Mouse (Mus musculus): ENCODE measurements around the gene Mgat1. TPM values are rescaled to one million over a fixed set of nuclear protein-coding genes. Genes with fewer than 3 reads are reported as not detected.
A peak's percentile ranks its signal among the peaks of the same experiment; 100 is the strongest.

The Mgat1 gene
- polyA plus RNA-seq, 1 experiment from 2014 or later, result 55.3 TPM

GRCm38 (mm10) chr11:49236891-49237290, 7.1 kb upstream of the Mgat1 start:
- H3K27me3 ChIP-seq (ENCODE audit: control insufficient read depth, insufficient read depth, low read length), result no peaks in the 10 kb centered on the region
- H3K4me3 ChIP-seq (ENCODE audit: low read length), result no peak overlapping the region
- no peak for ATAC-seq (ENCODE audit: low FRiP score, low TSS enrichment)
- H3K27ac ChIP-seq (ENCODE audit: low read depth, low read length), result no peak overlapping the region
- 0 out of 2 replicates have a peak, but pooled peaks cover 3% of the 10 kb centered on the region for H3K9me3 ChIP-seq (ENCODE audit: control insufficient read depth, low read length)
- no peaks in the 10 kb centered on the region for H3K4me1 ChIP-seq (ENCODE audit: control insufficient read depth, insufficient read depth, low read length)
- WGBS, result 75% methylated on average over 1 of the region's 1 CpGs
- H3K9ac ChIP-seq (ENCODE audit: low read depth, low read length), result no peak overlapping the region
- no peaks in the 10 kb centered on the region for H3K36me3 ChIP-seq (ENCODE audit: control insufficient read depth, insufficient read depth, low read length)
- H3K4me2 ChIP-seq (replicated peaks; ENCODE audit: low read depth, low read length), result no peak overlapping the region

- 0 out of 2 replicates have a peak, but pooled peaks cover 3% of the 10 kb centered on the region for H3K9me3 ChIP-seq (ENCODE audit: control insufficient read depth, low read length)
- H3K9ac ChIP-seq (ENCODE audit: low read depth, low read length), result no peak overlapping the region
- no peaks in the 10 kb centered on the region for H3K4me1 ChIP-seq (ENCODE audit: control insufficient read depth, insufficient read depth, low read length)
- no peaks in the 10 kb centered on the region for H3K27me3 ChIP-seq (ENCODE audit: control insufficient read depth, insufficient read depth, low read length)
- 66% methylated on average over 2 of the region's 2 CpGs for WGBS
- no peak overlapping the region for H3K4me2 ChIP-seq (replicated peaks; ENCODE audit: low read depth, low read length)
- H3K27ac ChIP-seq (ENCODE audit: low read depth, low read length), result no peak overlapping the region
- ATAC-seq (ENCODE audit: low FRiP score, low TSS enrichment), result no peak
- no peaks in the 10 kb centered on the region for H3K36me3 ChIP-seq (ENCODE audit: control insufficient read depth, insufficient read depth, low read length)
- no peak overlapping the region for H3K4me3 ChIP-seq (ENCODE audit: low read length)
These were observed 6.5 kb upstream of the Mgat1 start for GRCm38 (mm10) chr11:49237532-49237931.

GRCm38 (mm10) chr11:49240310-49240709, 3.7 kb upstream of the Mgat1 start:
- WGBS, result 89% methylated on average over 1 of the region's 1 CpGs
- ATAC-seq (ENCODE audit: low FRiP score, low TSS enrichment), result no peak
- peaks cover 7% of the 10 kb centered on the region; the same call in 1 of the 2 replicates for H3K4me1 ChIP-seq (ENCODE audit: control insufficient read depth, insufficient read depth, low read length)
- no peak overlapping the region for H3K9ac ChIP-seq (ENCODE audit: low read depth, low read length)
- H3K27me3 ChIP-seq (ENCODE audit: control insufficient read depth, insufficient read depth, low read length), result no peaks in the 10 kb centered on the region
- no peak overlapping the region for H3K4me2 ChIP-seq (replicated peaks; ENCODE audit: low read depth, low read length)
- no peaks in the 10 kb centered on the region for H3K36me3 ChIP-seq (ENCODE audit: control insufficient read depth, insufficient read depth, low read length)
- H3K9me3 ChIP-seq (ENCODE audit: control insufficient read depth, low read length), result 0 out of 2 replicates have a peak, but pooled peaks cover 3% of the 10 kb centered on the region
- no peak overlapping the region for H3K27ac ChIP-seq (ENCODE audit: low read depth, low read length)
- no peak overlapping the region for H3K4me3 ChIP-seq (ENCODE audit: low read length)

GRCm38 (mm10) chr11:49240874-49241273, 3.1 kb upstream of the Mgat1 start:
- no peaks in the 10 kb centered on the region for H3K36me3 ChIP-seq (ENCODE audit: control insufficient read depth, insufficient read depth, low read length)
- WGBS, result 87% methylated on average over 4 of the region's 4 CpGs
- H3K4me2 ChIP-seq (replicated peaks; ENCODE audit: low read depth, low read length), result no peak overlapping the region
- H3K4me3 ChIP-seq (ENCODE audit: low read length), result no peak overlapping the region
- peaks cover 12% of the 10 kb centered on the region for H3K4me1 ChIP-seq (ENCODE audit: control insufficient read depth, insufficient read depth, low read length)
- ATAC-seq (ENCODE audit: low FRiP score, low TSS enrichment), result no peak
- H3K9ac ChIP-seq (ENCODE audit: low read depth, low read length), result no peak overlapping the region
- H3K27me3 ChIP-seq (ENCODE audit: control insufficient read depth, insufficient read depth, low read length), result no peaks in the 10 kb centered on the region
- 0 out of 2 replicates have a peak, but pooled peaks cover 3% of the 10 kb centered on the region for H3K9me3 ChIP-seq (ENCODE audit: control insufficient read depth, low read length)
- no peak overlapping the region for H3K27ac ChIP-seq (ENCODE audit: low read depth, low read length)

- Histone ChIP-seq H3K9ac (ENCODE audit: low read depth, low read length) (no peak overlapping the region), H3K9me3 (ENCODE audit: control insufficient read depth, low read length) (0 out of 2 replicates have a peak, but pooled peaks cover 3% of the 10 kb centered on the region), H3K27me3 (ENCODE audit: control insufficient read depth, insufficient read depth, low read length) (no peaks in the 10 kb centered on the region), H3K4me3 (ENCODE audit: low read length) (no peak overlapping the region), H3K4me2 (replicated peaks; ENCODE audit: low read depth, low read length) (no peak overlapping the region), H3K36me3 (ENCODE audit: control insufficient read depth, insufficient read depth, low read length) (no peaks in the 10 kb centered on the region), H3K4me1 (ENCODE audit: control insufficient read depth, insufficient read depth, low read length) (peaks cover 13% of the 10 kb centered on the region), H3K27ac (ENCODE audit: low read depth, low read length) (no peak overlapping the region)
- WGBS, result 67% methylated on average over 1 of the region's 1 CpGs
- ATAC-seq (ENCODE audit: low FRiP score, low TSS enrichment), result no peak
These were observed 2.5 kb upstream of the Mgat1 start for GRCm38 (mm10) chr11:49241471-49241870.

GRCm38 (mm10) chr11:49242944-49243626, 906 bp upstream of the Mgat1 start:
- H3K9me3 ChIP-seq (ENCODE audit: control insufficient read depth, low read length), result 0 out of 2 replicates have a peak, but pooled peaks cover 3% of the 10 kb centered on the region
- peak overlapping the region; percentile 67 for H3K4me2 ChIP-seq (replicated peaks; ENCODE audit: low read depth, low read length)
- 0 out of 2 replicates have a peak, but pooled peaks have one; percentile 0 for ATAC-seq (ENCODE audit: low FRiP score, low TSS enrichment)
- peak overlapping the region; percentile 51 for H3K4me3 ChIP-seq (ENCODE audit: low read length)
- 23% methylated on average over 11 of the region's 11 CpGs for WGBS
- peak overlapping the region; percentile 80 for H3K27ac ChIP-seq (ENCODE audit: low read depth, low read length)
- peaks cover 16% of the 10 kb centered on the region for H3K4me1 ChIP-seq (ENCODE audit: control insufficient read depth, insufficient read depth, low read length)
- no peaks in the 10 kb centered on the region for H3K36me3 ChIP-seq (ENCODE audit: control insufficient read depth, insufficient read depth, low read length)
- peak overlapping the region; percentile 53 for H3K9ac ChIP-seq (ENCODE audit: low read depth, low read length)
- H3K27me3 ChIP-seq (ENCODE audit: control insufficient read depth, insufficient read depth, low read length), result no peaks in the 10 kb centered on the region

GRCm38 (mm10) chr11:49244595-49244930, 572 bp downstream of the Mgat1 start:
- Histone ChIP-seq H3K36me3 (ENCODE audit: control insufficient read depth, insufficient read depth, low read length) (no peaks in the 10 kb centered on the region), H3K27ac (ENCODE audit: low read depth, low read length) (peak overlapping the region; percentile 80; the same call in 1 of the 2 replicates), H3K9me3 (ENCODE audit: control insufficient read depth, low read length) (0 out of 2 replicates have a peak, but pooled peaks cover 3% of the 10 kb centered on the region), H3K4me3 (ENCODE audit: low read length) (peak overlapping the region; percentile 51), H3K9ac (ENCODE audit: low read depth, low read length) (no peak overlapping the region), H3K27me3 (ENCODE audit: control insufficient read depth, insufficient read depth, low read length) (no peaks in the 10 kb centered on the region), H3K4me1 (ENCODE audit: control insufficient read depth, insufficient read depth, low read length) (peaks cover 22% of the 10 kb centered on the region), H3K4me2 (replicated peaks; ENCODE audit: low read depth, low read length) (peak overlapping the region; percentile 34)
- ATAC-seq (ENCODE audit: low FRiP score, low TSS enrichment), result peak; percentile 1; the same call in 1 of the 2 replicates
- 3% methylated on average over 4 of the region's 4 CpGs for WGBS

- peak overlapping the region; percentile 51 for H3K4me3 ChIP-seq (ENCODE audit: low read length)
- peak overlapping the region; percentile 80; the same call in 1 of the 2 replicates for H3K27ac ChIP-seq (ENCODE audit: low read depth, low read length)
- peaks cover 29% of the 10 kb centered on the region for H3K4me1 ChIP-seq (ENCODE audit: control insufficient read depth, insufficient read depth, low read length)
- no peaks in the 10 kb centered on the region for H3K27me3 ChIP-seq (ENCODE audit: control insufficient read depth, insufficient read depth, low read length)
- H3K9me3 ChIP-seq (ENCODE audit: control insufficient read depth, low read length), result no peaks in the 10 kb centered on the region
- H3K36me3 ChIP-seq (ENCODE audit: control insufficient read depth, insufficient read depth, low read length), result no peaks in the 10 kb centered on the region
- ATAC-seq (ENCODE audit: low FRiP score, low TSS enrichment), result no peak
- peak overlapping the region; percentile 34 for H3K4me2 ChIP-seq (replicated peaks; ENCODE audit: low read depth, low read length)
- no peak overlapping the region for H3K9ac ChIP-seq (ENCODE audit: low read depth, low read length)
- 19% methylated on average over 7 of the region's 7 CpGs for WGBS
These were observed 1.2 kb downstream of the Mgat1 start for GRCm38 (mm10) chr11:49245176-49245575.

GRCm38 (mm10) chr11:49245634-49246415, 1.8 kb downstream of the Mgat1 start:
- Histone ChIP-seq H3K36me3 (ENCODE audit: control insufficient read depth, insufficient read depth, low read length) (no peaks in the 10 kb centered on the region), H3K4me2 (replicated peaks; ENCODE audit: low read depth, low read length) (peak overlapping the region; percentile 34), H3K4me1 (ENCODE audit: control insufficient read depth, insufficient read depth, low read length) (peaks cover 29% of the 10 kb centered on the region)

More at GRCm38 (mm10) chr11:49245634-49246415, 1.8 kb downstream of the Mgat1 start:
- Histone ChIP-seq H3K27ac (ENCODE audit: low read depth, low read length) (peak overlapping the region; percentile 47; the same call in 1 of the 2 replicates), H3K9me3 (ENCODE audit: control insufficient read depth, low read length) (no peaks in the 10 kb centered on the region), H3K27me3 (ENCODE audit: control insufficient read depth, insufficient read depth, low read length) (no peaks in the 10 kb centered on the region), H3K4me3 (ENCODE audit: low read length) (peak overlapping the region; percentile 51), H3K9ac (ENCODE audit: low read depth, low read length) (no peak overlapping the region; the same call in 1 of the 2 replicates)
- WGBS, result 30% methylated on average over 12 of the region's 12 CpGs
- no peak for ATAC-seq (ENCODE audit: low FRiP score, low TSS enrichment)
